Mouse (Mus musculus): ENCODE data around the gene Olfr313. TPM values are rescaled to one million over a fixed set of nuclear protein-coding genes. Genes with fewer than 3 reads are reported as not detected.
A peak's percentile ranks its signal among the peaks of the same experiment; 100 is the strongest.

Gene Olfr313
- total RNA-seq, 2 experiments from 2014 or later = not detected

- DNase-seq (ENCODE audit: low spot score in 2 of 2) = no peak
Measured at GRCm38 (mm10) chr11:58847636-58848035, 32.8 kb downstream of the Olfr313 start.

GRCm38 (mm10) chr11:58849731-58850130 lies 34.9 kb downstream of the Olfr313 start:
- no peak for DNase-seq (ENCODE audit: low spot score in 2 of 2)

DNA sequence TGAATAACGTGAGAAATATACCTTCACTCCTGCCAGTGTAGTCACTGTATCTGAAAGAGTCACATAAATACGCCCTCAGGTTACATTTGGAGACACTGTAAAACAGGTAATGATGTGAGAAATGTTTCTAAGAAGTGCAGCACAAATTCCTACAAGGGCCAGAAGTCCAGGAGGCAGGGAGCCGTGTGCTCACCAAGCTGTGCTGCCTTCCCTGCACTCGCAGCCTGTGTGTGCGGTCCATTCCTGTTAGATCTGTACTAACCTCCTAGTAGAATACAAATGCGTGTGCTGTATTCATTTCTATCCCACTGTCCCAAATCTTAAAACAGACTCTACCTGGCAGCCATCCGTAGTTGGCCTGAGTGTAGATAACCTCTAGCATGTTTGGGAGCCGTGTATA lies 45.9 kb downstream of the Olfr313 start:
- DNase-seq (ENCODE audit: low spot score in 2 of 2) = no peak

GRCm38 (mm10) chr11:58867039-58867953 lies 52.5 kb downstream of the Olfr313 start, which contains the start of gene 2810021J22Rik:
Gene 2810021J22Rik (plus strand): TSS chr11:58867216.
- peak; percentile 80 to 85 for DNase-seq (ENCODE audit: low spot score in 2 of 2)

- no peak for DNase-seq (ENCODE audit: low spot score in 2 of 2)
Measured at GRCm38 (mm10) chr11:58867954-58868330, 53.1 kb downstream of the Olfr313 start.

Other genes starting within 250 kb of the Olfr313 start
- not detected for gene Olfr224, start 244.4 kb upstream of the Olfr313 start, total RNA-seq (2021)
- gene Olfr325, start 237.3 kb upstream of the Olfr313 start, total RNA-seq (2021) = not detected
- not detected for gene Olfr324, start 219.9 kb upstream of the Olfr313 start, total RNA-seq (2021)
- gene 2210407C18Rik, start 198.9 kb upstream of the Olfr313 start, total RNA-seq (2021) = not detected
- under 1 TPM in 1 of 2 experiments, not detected in 1; 0.15 TPM for gene Olfr323, start 184.5 kb upstream of the Olfr313 start, total RNA-seq (2021)
- not detected for gene Trim58, start 174.5 kb upstream of the Olfr313 start, total RNA-seq (2021)
- not detected for gene Olfr322, start 156.2 kb upstream of the Olfr313 start, total RNA-seq (2021)
- gene Olfr320, start 133.9 kb upstream of the Olfr313 start, total RNA-seq (2021) = not detected
- not detected for gene Olfr319, start 115.8 kb upstream of the Olfr313 start, total RNA-seq (2021)
- gene Olfr318, start 91.0 kb upstream of the Olfr313 start, total RNA-seq (2021) = under 1 TPM in 1 of 2 experiments, not detected in 1; 0.08 TPM
- under 1 TPM in 1 of 2 experiments, not detected in 1; 0.10 TPM for gene Olfr317, start 75.8 kb upstream of the Olfr313 start, total RNA-seq (2021)
- gene Olfr316, start 62.3 kb upstream of the Olfr313 start, total RNA-seq (2021) = 1 to 10 TPM; 1.1 to 1.4 TPM
- not detected for gene Olfr315, start 41.8 kb upstream of the Olfr313 start, total RNA-seq (2021)
- not detected for gene Olfr314, start 32.0 kb upstream of the Olfr313 start, total RNA-seq (2021)
- gene Fam183b, start 13.0 kb upstream of the Olfr313 start, total RNA-seq (2021) = 1 to 10 TPM; 8.4 to 8.6 TPM
- not detected for gene Olfr312, start 14.2 kb downstream of the Olfr313 start, total RNA-seq (2021)
- not detected for gene Olfr311, start 24.3 kb downstream of the Olfr313 start, total RNA-seq (2021)
- gene Gm12258, start 32.2 kb downstream of the Olfr313 start, total RNA-seq (2021) = 10 to 100 TPM; 16.8 to 17.6 TPM
- 10 to 100 TPM; 12.2 to 13.2 TPM for gene 2810021J22Rik, start 52.2 kb downstream of the Olfr313 start, total RNA-seq (2021)
- 1 to 10 TPM; 9.5 to 9.6 TPM for gene Zfp39, start 89.2 kb downstream of the Olfr313 start, total RNA-seq (2021)
- gene Btnl10, start 102.9 kb downstream of the Olfr313 start, total RNA-seq (2021) = not detected
- 100 to 1,000 TPM; 493 to 502 TPM for gene Rnf187, start 123.9 kb downstream of the Olfr313 start, total RNA-seq (2021)
- 10 to 100 TPM; 82.1 to 87.0 TPM for gene Hist3h2ba, start 133.9 kb downstream of the Olfr313 start, total RNA-seq (2021)
- 10 to 100 TPM; 69.9 to 70.6 TPM for gene Hist3h2a, start 139.7 kb downstream of the Olfr313 start, total RNA-seq (2021)
- 1 to 10 TPM; 4.7 to 5.7 TPM for gene Trim17, start 139.7 kb downstream of the Olfr313 start, total RNA-seq (2021)
- 10 to 100 TPM; 29.1 to 30.4 TPM for gene Trim11, start 163.1 kb downstream of the Olfr313 start, total RNA-seq (2021)